Mouse (Mus musculus) stomach, postnatal 0 days (tissue): ENCODE results near the gene Acoxl. TPM values are rescaled to one million over a fixed set of nuclear protein-coding genes. Genes with fewer than 3 reads are reported as not detected.

Experiments
- ATAC-seq: fragments of 200-750 bp; cut with Nextera tagmentation; 2 replicates; pipeline ENCODE4 v1.8.0; 2017; ENCODE audit not compliant: low FRiP score, low TSS enrichment
- DNase-seq: peaks from one replicate; pipeline ENCODE4 v3.0.0-alpha.2; 2016; ENCODE audit warnings: low spot score
- H3K27ac ChIP-seq: fragments of 300-500 bp; sonication (generic); replicated peaks from 2 replicates; pipeline ENCODE4 v1.5.1; 2014; ENCODE audit warnings: mild to moderate bottlenecking, control low read depth
- H3K27me3 ChIP-seq: fragments of 300-500 bp; sonication (generic); 2 replicates; pipeline ENCODE4 v1.6.1; 2014; ENCODE audit warnings: low read length; ENCODE audit not compliant: control insufficient read depth, insufficient read depth
- H3K36me3 ChIP-seq: fragments of 300-500 bp; sonication (generic); 2 replicates; pipeline ENCODE4 v1.6.1; 2014; ENCODE audit warnings: low read length, mixed read lengths; ENCODE audit not compliant: control insufficient read depth, insufficient read depth
- H3K4me1 ChIP-seq: fragments of 300-500 bp; sonication (generic); replicated peaks from 2 replicates; pipeline ENCODE4 v1.6.1; 2014; ENCODE audit warnings: antibody characterized with exemption; ENCODE audit not compliant: control insufficient read depth, insufficient read depth
- H3K4me2 ChIP-seq: fragments of 300-500 bp; sonication (generic); replicated peaks from 2 replicates; pipeline ENCODE4 v1.6.1; 2014; ENCODE audit warnings: low read depth, mild to moderate bottlenecking, control low read depth, moderate library complexity
- H3K4me3 ChIP-seq: fragments of 300-500 bp; sonication (generic); 2 replicates; pipeline ENCODE4 v1.5.1; 2014; ENCODE audit warnings: low read depth, low read length, control low read depth
- H3K9ac ChIP-seq: fragments of 300-500 bp; sonication (generic); 2 replicates; pipeline ENCODE4 v1.6.1; 2014; ENCODE audit warnings: mild to moderate bottlenecking, low read length, control low read depth, mixed read lengths
- H3K9me3 ChIP-seq: fragments of 300-500 bp; sonication (generic); 2 replicates; pipeline ENCODE4 v1.6.1; 2016; ENCODE audit warnings: low read length; ENCODE audit not compliant: control insufficient read depth
- CTCF ChIP-seq: IDR thresholded peaks from 2 replicates; pipeline ENCODE4 v1.5.1; 2016; ENCODE audit warnings: antibody characterized with exemption, low read depth, mild to moderate bottlenecking, moderate library complexity
- EP300 ChIP-seq: optimal IDR thresholded peaks from 2 replicates; pipeline ENCODE3; 2016; ENCODE audit warnings: antibody characterized with exemption
- WGBS: fragments of 180-500 bp; shearing (Covaris S2); extraction: QIAGEN DNeasy Blood & Tissue Kit; methylation state at CpG from one replicate; pipeline ENCODE4 v1.1.7; 2014; 5-methylcytosine and 5-hydroxymethylcytosine counted together
- polyA plus RNA-seq: library from polyadenylated mRNA; unstranded; fragments of >200 nt; fragmentation: Nextera tagmentation; extraction: Ambion mirVana; gene quantifications from 2 replicates; pipeline ENCODE4 v1.2.1, GENCODE M21; 2015

Acoxl gene
- polyA plus RNA-seq, 1 experiment from 2014 or later, result 0.17 TPM

DNA sequence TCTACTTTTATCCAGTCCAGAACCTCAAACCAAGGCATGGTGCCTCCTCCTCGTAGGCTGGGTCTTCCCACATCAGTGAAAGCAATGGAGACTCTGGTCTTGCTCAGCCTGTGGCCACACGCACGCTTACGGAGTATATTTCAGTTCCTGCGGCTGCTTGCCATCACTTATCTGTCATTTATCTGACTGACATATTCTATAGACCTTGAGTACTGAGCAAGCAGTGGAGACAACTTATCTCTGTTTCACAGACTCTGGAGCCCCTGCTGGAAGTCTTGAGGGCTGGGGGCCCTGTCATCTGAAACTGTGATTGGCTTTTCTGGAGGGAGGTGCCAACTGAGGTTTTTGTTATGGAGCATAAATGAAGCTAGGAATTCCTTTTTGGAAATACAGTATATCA, 75.4 kb downstream of the Acoxl start:
- DNase-seq (no peak), ATAC-seq (no peak)
- Histone ChIP-seq H3K4me1 (no peaks in the 10 kb centered on the region), H3K9me3 (no peaks in the 10 kb centered on the region), H3K36me3 (no peaks in the 10 kb centered on the region), H3K27ac (no peak overlapping the region), H3K27me3 (no peaks in the 10 kb centered on the region), H3K4me3 (no peak overlapping the region), H3K9ac (no peak overlapping the region), H3K4me2 (no peak overlapping the region)
- 60% methylated on average over 5 of the region's 5 CpGs for WGBS
- no peak for TF ChIP-seq CTCF
- TF ChIP-seq EP300, result no peak

DNA sequence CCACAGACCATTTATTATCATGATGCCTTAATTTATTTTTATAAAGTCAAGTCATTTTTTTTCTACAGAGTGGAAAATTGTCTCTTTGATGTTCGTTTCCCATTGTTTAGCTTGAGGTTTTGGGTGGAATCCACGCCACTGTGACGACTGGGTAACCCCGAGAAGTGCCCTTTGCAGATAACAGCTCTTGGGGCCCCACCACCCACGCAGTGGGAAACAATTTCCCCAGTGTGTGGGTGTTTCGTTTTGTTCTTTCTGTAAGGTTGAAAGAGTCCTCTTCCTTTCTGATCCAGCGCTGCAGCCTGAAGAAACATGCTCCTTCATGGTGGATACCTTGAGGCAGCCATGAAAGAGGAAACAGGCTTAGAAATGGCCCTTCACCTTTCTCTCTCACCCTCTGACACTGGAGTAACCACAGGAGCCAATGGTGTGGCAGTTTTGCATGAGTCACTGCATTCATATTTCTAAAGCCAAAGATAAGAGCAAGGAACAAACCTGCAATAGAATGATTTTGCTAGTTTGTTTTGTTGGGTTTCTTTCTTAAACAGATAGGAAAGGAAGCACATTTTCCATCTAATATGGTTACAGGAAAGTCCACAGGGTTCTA, 78.2 kb downstream of the Acoxl start:
- peak; percentile 69; the same call in 1 of the 2 replicates for ATAC-seq

GRCm38 (mm10) chr2:127919740-127920139, 81.1 kb downstream of the Acoxl start:
- DNase-seq, result no peak
- H3K27ac ChIP-seq, result no peak overlapping the region
- TF ChIP-seq CTCF, result no peak
- no peak for TF ChIP-seq EP300
- H3K9ac ChIP-seq, result no peak overlapping the region
- H3K36me3 ChIP-seq, result no peaks in the 10 kb centered on the region
- 82% methylated on average over 1 of the region's 1 CpGs for WGBS
- H3K9me3 ChIP-seq, result no peaks in the 10 kb centered on the region
- no peaks in the 10 kb centered on the region for H3K4me1 ChIP-seq
- no peak overlapping the region for H3K4me2 ChIP-seq
- H3K4me3 ChIP-seq, result no peak overlapping the region
- no peak for ATAC-seq
- H3K27me3 ChIP-seq, result no peaks in the 10 kb centered on the region

More for the DNA sequence above, 78.2 kb downstream of the Acoxl start:
- no peak for DNase-seq
- no peaks in the 10 kb centered on the region for H3K4me1 ChIP-seq
- no peak for TF ChIP-seq CTCF
- no peak for TF ChIP-seq EP300
- H3K27ac ChIP-seq, result no peak overlapping the region
- no peaks in the 10 kb centered on the region for H3K36me3 ChIP-seq
- no peak overlapping the region for H3K9ac ChIP-seq
- 52% methylated on average over 7 of the region's 7 CpGs for WGBS
- no peaks in the 10 kb centered on the region for H3K27me3 ChIP-seq
- H3K4me3 ChIP-seq, result no peak overlapping the region
- no peak overlapping the region for H3K4me2 ChIP-seq
- H3K9me3 ChIP-seq, result no peaks in the 10 kb centered on the region

- no peaks in the 10 kb centered on the region for H3K36me3 ChIP-seq
- H3K27ac ChIP-seq, result no peak overlapping the region
- WGBS, result 21% methylated on average over 22 of the region's 22 CpGs
- peak; percentile 75 for ATAC-seq
- peak; percentile 28 for DNase-seq
- no peaks in the 10 kb centered on the region for H3K4me1 ChIP-seq
- H3K4me3 ChIP-seq, result no peak overlapping the region
- H3K27me3 ChIP-seq, result no peaks in the 10 kb centered on the region
- TF ChIP-seq EP300, result no peak
- TF ChIP-seq CTCF, result no peak
- H3K4me2 ChIP-seq, result no peak overlapping the region
- no peaks in the 10 kb centered on the region for H3K9me3 ChIP-seq
- no peak overlapping the region for H3K9ac ChIP-seq
Measured at GRCm38 (mm10) chr2:127922036-127922901, 83.6 kb downstream of the Acoxl start.

DNA sequence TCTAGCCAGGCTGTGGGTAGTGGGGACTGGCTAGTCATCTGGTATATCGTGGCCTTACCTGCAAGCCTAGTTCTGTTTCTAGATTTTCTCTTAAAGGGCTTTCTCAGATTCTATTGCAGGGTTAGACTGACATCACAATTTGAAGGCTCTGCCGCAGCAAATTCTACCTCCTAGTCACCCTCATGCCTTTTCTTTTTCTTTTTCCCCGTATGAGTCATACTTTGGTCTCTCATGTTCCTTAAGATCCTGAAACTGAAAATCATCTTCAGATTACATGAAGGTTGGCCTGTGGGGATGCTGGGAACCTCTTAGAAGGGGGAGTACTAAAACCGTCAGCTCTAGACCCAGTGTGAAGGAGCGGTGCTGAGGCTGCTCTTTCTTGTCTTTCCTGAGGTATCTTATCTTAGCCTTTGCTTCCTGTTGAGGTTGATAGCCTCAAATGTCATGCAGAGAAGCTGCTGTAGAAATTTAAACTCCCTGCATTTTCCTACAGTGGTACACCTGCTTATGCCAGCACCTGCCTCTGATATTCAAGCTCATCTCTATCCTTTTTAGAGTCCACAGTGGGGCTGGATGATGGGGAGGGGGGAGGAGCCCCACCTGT, 84.5 kb downstream of the Acoxl start:
- Histone ChIP-seq H3K4me1 (no peaks in the 10 kb centered on the region; the same call in 1 of the 2 replicates), H3K4me3 (no peak overlapping the region), H3K27ac (no peak overlapping the region), H3K9me3 (no peaks in the 10 kb centered on the region), H3K36me3 (no peaks in the 10 kb centered on the region), H3K27me3 (no peaks in the 10 kb centered on the region), H3K4me2 (no peak overlapping the region), H3K9ac (no peak overlapping the region)
- DNase-seq (no peak), ATAC-seq (no peak)
- TF ChIP-seq EP300 (no peak), CTCF (no peak)
- WGBS, result 58% methylated on average over 5 of the region's 5 CpGs
